Mouse (Mus musculus): ENCODE measurements at regions not wholly inside any gene's neighbourhood (a gene's known extent, or its start where the extent isn't known, plus 50 kb on each side); places are given as distances from the start of the nearest gene placed in this dataset.

DNA sequence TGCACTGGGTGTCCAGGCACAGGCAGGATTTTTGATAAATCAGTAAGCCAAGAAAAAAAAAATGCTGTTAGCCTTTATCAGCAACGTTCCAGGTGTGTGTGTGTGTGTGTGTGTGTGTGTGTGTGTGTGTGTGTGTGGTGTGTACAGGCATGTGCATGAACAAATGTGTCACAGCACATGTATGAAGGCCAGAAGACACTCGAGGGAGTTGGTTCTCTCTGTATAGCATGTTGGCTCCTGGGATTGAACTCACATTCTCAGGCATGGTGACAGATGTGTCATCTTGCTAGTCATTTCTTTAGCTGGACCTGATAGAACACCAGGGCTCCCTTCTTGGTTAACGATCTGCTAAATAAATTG lies 74.8 kb upstream of the Caprin1 start:
- H3K4me3 ChIP-seq: no peak overlapping the region

DNA sequence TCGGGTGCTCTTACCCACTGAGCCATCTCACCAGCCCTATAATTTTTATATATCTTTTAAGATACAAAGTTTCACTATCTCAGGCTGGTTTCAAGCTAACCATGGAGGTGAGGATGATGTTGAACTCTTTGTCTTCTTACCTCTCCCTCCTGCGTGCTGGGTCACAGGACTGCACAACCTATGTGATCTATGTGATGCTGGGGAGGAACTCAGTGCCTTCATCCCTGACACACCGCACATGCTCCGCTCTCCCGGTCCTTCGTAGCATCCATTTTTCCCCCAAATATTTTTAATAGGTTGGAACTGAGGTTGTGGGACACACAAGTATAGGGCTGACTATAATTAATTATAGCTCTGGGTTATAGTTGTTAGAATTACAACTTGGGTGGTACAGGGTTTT lies 75.9 kb upstream of the Caprin1 start:
- Histone ChIP-seq H3K4me1 (0 out of 2 replicates have a peak, but pooled peaks cover 4% of the 10 kb centered on the region), H3K4me3 (no peak overlapping the region), H3K36me3 (replicated peaks) (no peaks in the 10 kb centered on the region), H3K27ac (replicated peaks) (no peak overlapping the region), H3K27me3 (replicated peaks; ENCODE audit: low read depth, poor library complexity, severe bottlenecking) (no peaks in the 10 kb centered on the region), H3K9me3 (no peaks in the 10 kb centered on the region)
- WGBS: 92% methylated on average over 6 of the region's 6 CpGs
- no peak for DNase-seq (ENCODE audit: low spot score)

More for the DNA sequence above, 74.8 kb upstream of the Caprin1 start:
- Histone ChIP-seq H3K9me3 (no peaks in the 10 kb centered on the region), H3K27me3 (replicated peaks; ENCODE audit: low read depth, poor library complexity, severe bottlenecking) (no peaks in the 10 kb centered on the region), H3K36me3 (replicated peaks) (no peaks in the 10 kb centered on the region), H3K4me1 (0 out of 2 replicates have a peak, but pooled peaks cover 4% of the 10 kb centered on the region), H3K27ac (replicated peaks) (no peak overlapping the region)
- 78% methylated on average over 3 of the region's 3 CpGs for WGBS
- no peak for DNase-seq (ENCODE audit: low spot score)

DNA sequence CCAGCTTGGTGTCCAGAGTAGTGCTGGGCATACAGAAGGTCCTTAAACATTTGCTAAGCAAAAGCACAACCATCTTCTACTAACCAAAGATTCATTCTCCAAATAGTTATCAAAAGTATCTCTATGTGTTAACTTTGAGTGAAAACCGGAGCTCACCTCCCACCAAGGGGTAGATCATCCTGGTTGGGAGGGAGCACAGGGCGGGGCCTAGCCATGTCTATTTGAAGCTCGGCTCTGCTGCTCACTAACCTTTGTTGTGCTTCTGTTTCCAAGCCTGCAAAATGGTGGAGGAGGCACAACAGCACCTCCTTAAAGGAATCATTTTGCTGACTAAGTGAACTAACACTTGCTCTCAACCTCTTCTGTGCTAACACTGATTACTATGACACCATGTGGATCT lies 77.0 kb upstream of the Caprin1 start:
- 0 out of 2 replicates have a peak, but pooled peaks cover 4% of the 10 kb centered on the region for H3K4me1 ChIP-seq
- H3K36me3 ChIP-seq (replicated peaks): no peaks in the 10 kb centered on the region
- no peak overlapping the region for H3K4me3 ChIP-seq
- no peaks in the 10 kb centered on the region for H3K27me3 ChIP-seq (replicated peaks; ENCODE audit: low read depth, poor library complexity, severe bottlenecking)
- WGBS: 72% methylated on average over 3 of the region's 3 CpGs
- H3K27ac ChIP-seq (replicated peaks): no peak overlapping the region
- no peaks in the 10 kb centered on the region for H3K9me3 ChIP-seq
- no peak for DNase-seq (ENCODE audit: low spot score)

DNA sequence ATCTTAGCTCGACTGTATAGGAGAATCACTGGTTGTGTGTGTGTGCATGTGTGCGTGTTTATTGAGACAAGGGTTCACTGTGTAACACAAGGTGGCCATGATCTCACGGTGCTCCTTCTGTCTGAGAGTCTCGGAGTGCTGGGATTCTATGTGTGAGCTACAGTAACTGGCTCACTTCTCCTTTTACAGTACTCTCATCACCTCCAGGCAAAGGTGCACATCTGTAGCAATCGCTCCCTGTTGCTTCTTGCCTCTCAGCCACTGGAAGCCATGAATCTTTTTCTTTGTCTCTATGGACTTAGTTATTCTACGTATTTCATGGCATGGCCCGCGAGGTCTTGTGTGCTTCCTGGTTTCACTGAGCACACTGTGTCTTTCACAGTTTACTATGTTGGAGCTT lies 78.3 kb upstream of the Caprin1 start:
- no peaks in the 10 kb centered on the region for H3K27me3 ChIP-seq (replicated peaks; ENCODE audit: low read depth, poor library complexity, severe bottlenecking)
- H3K4me3 ChIP-seq: no peak overlapping the region
- H3K27ac ChIP-seq (replicated peaks): no peak overlapping the region
- 89% methylated on average over 8 of the region's 8 CpGs for WGBS
- H3K36me3 ChIP-seq (replicated peaks): no peaks in the 10 kb centered on the region
- no peak for DNase-seq (ENCODE audit: low spot score)
- H3K4me1 ChIP-seq: peaks cover 5% of the 10 kb centered on the region; the same call in 1 of the 2 replicates
- no peaks in the 10 kb centered on the region for H3K9me3 ChIP-seq

DNA sequence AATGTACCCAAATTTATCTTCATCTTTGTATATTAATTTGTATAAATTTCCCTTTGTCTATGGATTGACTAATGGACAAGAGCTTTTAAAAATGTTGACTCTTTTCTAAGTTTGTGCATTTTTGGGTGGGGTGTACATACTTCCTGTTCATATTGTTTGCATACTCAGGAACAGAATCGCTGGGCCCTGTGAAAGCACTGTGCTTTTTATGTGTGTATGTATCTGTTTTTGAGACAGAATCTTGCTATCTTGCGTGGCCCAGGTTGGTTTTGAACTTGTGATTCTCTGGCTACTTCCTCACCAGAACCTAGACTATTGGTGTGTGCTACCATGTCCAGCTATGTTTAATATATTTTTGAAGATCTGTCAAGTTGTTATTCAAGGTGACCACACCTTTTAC lies 78.8 kb upstream of the Caprin1 start:
- H3K27me3 ChIP-seq (replicated peaks; ENCODE audit: low read depth, poor library complexity, severe bottlenecking): no peaks in the 10 kb centered on the region
- 89% methylated on average over 2 of the region's 2 CpGs for WGBS
- no peak overlapping the region for H3K4me3 ChIP-seq
- no peaks in the 10 kb centered on the region for H3K36me3 ChIP-seq (replicated peaks)
- no peak for DNase-seq (ENCODE audit: low spot score)
- H3K27ac ChIP-seq (replicated peaks): no peak overlapping the region
- H3K4me1 ChIP-seq: peaks cover 10% of the 10 kb centered on the region
- no peaks in the 10 kb centered on the region for H3K9me3 ChIP-seq

DNA sequence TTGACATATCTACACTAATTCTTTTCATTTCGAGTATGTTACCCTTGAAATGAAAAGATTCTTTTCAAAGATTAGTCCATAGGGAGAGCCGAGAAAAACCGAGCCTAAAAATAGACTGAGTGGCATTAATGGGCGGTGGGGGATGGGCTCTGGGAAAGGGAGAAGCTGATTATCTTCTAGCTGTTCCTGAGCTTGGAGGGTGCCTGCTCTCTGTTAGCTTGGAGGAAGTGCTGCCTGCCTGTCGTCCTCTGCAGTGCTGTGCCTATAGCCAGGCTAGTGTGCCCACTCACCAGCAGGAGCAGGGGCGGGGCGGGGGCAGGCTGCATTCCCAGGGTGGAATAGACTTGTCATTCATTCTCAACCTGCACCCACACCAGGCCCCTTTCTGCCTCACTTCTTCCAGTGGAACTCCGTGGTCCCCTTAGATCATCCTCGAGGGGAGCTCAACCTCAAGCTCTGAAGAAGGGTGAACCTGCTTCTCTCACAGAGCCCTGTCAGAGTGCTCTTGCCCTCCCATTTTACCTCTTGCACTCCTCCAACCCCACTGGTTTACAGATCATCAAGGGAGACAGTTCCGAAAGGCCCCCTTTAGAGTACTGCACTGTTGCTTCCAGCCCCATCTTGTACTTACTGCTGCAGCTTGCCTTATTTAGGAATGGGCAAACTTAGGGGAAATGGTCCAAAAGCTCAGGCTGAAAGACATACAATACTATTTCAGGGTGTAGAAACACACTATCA lies 76.6 kb upstream of the Lmo2 start:
- 25% methylated on average over 10 of the region's 10 CpGs for WGBS
- H3K27ac ChIP-seq (replicated peaks): no peak overlapping the region

DNA sequence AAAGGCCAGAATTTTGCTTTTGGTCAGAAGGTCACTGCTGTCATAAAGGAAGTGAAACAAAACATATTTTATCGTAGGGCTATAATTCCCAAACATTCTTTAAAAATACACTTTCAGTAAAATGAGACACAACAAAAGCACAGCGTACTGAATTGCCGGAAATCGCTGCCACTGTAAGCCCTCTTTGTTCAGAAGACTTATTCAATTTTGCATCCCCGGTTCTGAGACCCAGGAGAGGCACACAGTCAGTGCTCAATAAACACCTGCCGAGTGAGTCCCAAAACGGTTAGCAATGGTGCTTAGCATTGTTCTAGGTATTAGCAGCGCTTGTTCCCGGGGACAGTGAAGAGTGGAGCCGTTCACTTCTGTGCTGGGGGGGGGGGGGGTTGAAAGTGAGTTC lies 72.9 kb upstream of the Lmo2 start:
- no peak overlapping the region for H3K27ac ChIP-seq (replicated peaks)
- no peaks in the 10 kb centered on the region for H3K36me3 ChIP-seq (replicated peaks)
- no peaks in the 10 kb centered on the region for H3K9me3 ChIP-seq
- H3K27me3 ChIP-seq (replicated peaks; ENCODE audit: low read depth, poor library complexity, severe bottlenecking): no peaks in the 10 kb centered on the region; the same call in 1 of the 2 replicates
- H3K4me1 ChIP-seq: peaks cover 16% of the 10 kb centered on the region
- 64% methylated on average over 10 of the region's 10 CpGs for WGBS
- no peak overlapping the region for H3K4me3 ChIP-seq
- no peak for DNase-seq (ENCODE audit: low spot score)

More for the DNA sequence above, 76.6 kb upstream of the Lmo2 start:
- Histone ChIP-seq H3K4me1 (peaks cover 16% of the 10 kb centered on the region), H3K9me3 (no peaks in the 10 kb centered on the region), H3K27me3 (replicated peaks; ENCODE audit: low read depth, poor library complexity, severe bottlenecking) (no peaks in the 10 kb centered on the region; the same call in 1 of the 2 replicates), H3K4me3 (no peak overlapping the region), H3K36me3 (replicated peaks) (no peaks in the 10 kb centered on the region)
- no peak for DNase-seq (ENCODE audit: low spot score)

DNA sequence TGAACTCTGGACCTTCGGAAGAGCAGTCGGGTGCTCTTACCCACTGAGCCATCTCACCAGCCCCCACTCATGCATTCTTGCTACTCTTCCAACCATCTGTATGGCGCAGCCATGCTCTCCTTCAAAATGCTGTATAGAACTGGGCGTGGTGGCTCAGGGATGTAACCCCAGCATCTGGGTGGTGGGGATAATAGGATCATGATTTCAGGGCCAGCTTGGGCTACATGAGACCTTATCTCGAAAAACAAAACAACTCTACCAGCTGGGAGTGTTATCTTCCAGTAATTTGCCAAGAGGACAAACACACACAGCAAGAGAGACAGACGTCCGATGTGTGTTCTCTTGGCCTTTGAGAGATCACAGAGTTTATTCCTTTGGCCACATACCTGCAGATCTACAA lies 69.8 kb upstream of the Lmo2 start:
- no peaks in the 10 kb centered on the region for H3K36me3 ChIP-seq (replicated peaks)
- H3K27ac ChIP-seq (replicated peaks): no peak overlapping the region
- DNase-seq (ENCODE audit: low spot score): no peak
- H3K4me3 ChIP-seq: no peak overlapping the region
- no peaks in the 10 kb centered on the region for H3K9me3 ChIP-seq
- H3K4me1 ChIP-seq: peaks cover 17% of the 10 kb centered on the region
- 93% methylated on average over 7 of the region's 7 CpGs for WGBS
- no peaks in the 10 kb centered on the region for H3K27me3 ChIP-seq (replicated peaks; ENCODE audit: low read depth, poor library complexity, severe bottlenecking)

DNA sequence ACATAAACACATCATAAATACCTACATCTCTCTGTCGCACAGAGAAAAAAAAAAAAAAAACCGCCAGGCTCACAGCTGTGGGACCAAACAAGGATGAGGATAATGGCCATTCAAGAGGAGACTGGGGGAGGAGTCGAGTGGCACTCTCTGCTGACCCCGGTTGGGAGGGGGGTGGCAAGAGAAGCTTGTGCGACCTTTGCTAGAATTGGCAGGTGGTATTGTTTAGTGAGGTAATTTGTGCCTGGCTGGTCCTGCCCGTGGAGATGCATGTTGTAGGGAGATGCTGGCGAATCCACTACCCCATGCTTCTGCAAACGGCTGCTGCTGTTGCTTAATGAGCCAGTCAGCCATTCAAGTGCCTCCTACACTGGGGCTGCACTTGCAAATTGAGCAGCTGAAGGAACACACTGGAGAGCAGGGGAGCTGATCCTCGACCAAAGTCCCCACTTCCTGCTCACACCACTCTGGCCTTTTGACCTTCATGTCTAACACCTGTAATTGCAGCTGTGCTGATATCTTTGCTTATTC lies 66.5 kb upstream of the Lmo2 start:
- Histone ChIP-seq H3K4me1 (peaks cover 40% of the 10 kb centered on the region), H3K36me3 (replicated peaks) (no peaks in the 10 kb centered on the region), H3K9me3 (no peaks in the 10 kb centered on the region), H3K27me3 (replicated peaks; ENCODE audit: low read depth, poor library complexity, severe bottlenecking) (no peaks in the 10 kb centered on the region), H3K4me3 (0 out of 2 replicates have a peak overlapping the region, but pooled peaks have one; percentile 13), H3K27ac (replicated peaks) (peak overlapping the region; percentile 27; the same call in 1 of the 2 replicates)
- peak; percentile 74 for DNase-seq (ENCODE audit: low spot score)
- whole genome bisulfite sequencing: 5% methylated on average over 9 of the region's 9 CpGs

DNA sequence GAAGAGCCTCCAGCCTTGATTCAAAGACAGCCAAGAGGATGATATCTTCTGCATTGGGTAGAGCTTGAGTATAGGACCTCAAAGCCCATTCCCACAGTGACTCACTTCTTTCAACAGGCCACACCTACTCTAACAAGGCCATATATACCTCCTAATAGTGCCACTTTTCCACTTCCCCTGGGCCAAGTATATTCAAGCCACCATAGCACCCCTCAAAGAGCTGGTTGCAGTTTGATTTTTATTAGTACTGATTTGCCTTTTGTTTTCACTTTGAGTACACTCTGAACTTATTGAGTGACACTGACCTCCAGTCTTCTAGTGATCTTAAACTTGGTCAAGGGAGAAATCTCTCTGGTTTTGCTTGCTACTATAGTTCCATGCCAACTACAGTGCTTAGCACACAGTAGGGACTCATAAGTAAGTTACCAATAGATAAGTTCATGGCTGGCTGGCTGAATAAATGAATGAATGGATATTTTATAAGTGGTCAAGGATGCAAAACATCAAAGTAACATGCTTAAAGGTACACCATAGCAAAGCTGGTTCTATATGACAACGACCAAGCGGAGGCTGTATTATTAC lies 64.5 kb upstream of the Lmo2 start:
- Histone ChIP-seq H3K27ac (replicated peaks) (no peak overlapping the region), H3K9me3 (no peaks in the 10 kb centered on the region), H3K4me1 (peaks cover 49% of the 10 kb centered on the region), H3K4me3 (no peak overlapping the region), H3K27me3 (replicated peaks; ENCODE audit: low read depth, poor library complexity, severe bottlenecking) (no peaks in the 10 kb centered on the region; the same call in 1 of the 2 replicates), H3K36me3 (replicated peaks) (no peaks in the 10 kb centered on the region)
- no peak for DNase-seq (ENCODE audit: low spot score)
- WGBS: 94% methylated on average over 2 of the region's 2 CpGs

DNA sequence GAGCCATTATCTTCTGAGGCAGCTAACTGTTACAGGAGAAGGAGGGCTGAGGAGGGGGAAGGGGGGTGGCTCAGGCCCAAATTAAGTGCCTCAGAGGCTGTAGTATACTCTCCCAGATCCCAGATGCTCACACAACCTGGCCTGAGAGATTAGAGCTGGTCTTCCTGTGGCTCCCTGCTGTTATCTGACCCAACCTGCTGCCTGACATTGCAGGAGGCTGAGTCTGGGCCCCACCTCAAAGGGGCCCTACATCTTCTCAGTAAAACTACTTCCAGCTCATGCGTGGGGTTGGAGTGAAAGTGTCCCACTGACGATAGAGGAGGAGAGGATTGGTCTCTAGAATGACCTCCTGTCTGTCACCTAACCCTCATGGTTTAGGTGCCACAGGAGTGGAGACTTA lies 64.0 kb upstream of the Lmo2 start:
- WGBS: 26% methylated on average over 2 of the region's 2 CpGs
- H3K27me3 ChIP-seq (replicated peaks; ENCODE audit: low read depth, poor library complexity, severe bottlenecking): no peaks in the 10 kb centered on the region; the same call in 1 of the 2 replicates
- H3K36me3 ChIP-seq (replicated peaks): no peaks in the 10 kb centered on the region
- no peak overlapping the region for H3K27ac ChIP-seq (replicated peaks)
- peaks cover 49% of the 10 kb centered on the region for H3K4me1 ChIP-seq
- no peak for DNase-seq (ENCODE audit: low spot score)
- H3K4me3 ChIP-seq: no peak overlapping the region
- H3K9me3 ChIP-seq: no peaks in the 10 kb centered on the region

DNA sequence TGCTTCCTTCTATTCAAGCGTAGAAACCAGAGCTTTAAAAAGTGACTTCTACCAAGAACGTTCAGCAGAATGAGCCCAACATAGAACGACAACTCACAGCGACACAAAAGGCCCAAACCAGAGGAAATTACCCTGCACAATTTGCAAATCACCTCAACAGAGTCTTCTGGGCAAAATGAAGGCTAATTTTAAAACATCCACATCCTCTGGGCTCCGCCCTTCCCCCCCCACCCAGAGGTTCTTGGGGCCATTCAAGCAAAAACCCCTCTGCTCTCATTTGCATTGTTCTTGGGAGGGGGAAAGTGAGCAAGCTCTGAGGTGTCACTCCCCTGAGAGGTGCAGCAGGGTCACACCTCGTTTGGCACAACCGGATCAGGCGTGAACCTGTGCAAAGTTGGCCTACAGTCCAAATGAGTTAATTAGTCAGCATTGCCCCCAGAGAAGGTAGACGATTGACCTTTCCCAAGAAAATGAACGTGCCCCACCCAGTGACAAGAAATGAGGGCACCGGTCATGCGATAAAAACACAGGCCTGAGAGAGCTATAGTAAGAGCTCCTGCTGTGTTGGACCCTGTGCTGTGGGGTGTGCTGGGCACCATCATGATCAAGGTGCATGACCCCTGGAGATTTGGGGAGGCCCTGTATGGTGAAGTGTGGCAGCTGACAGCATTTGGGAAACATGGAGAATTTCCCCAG lies 62.7 kb upstream of the Lmo2 start:
- Histone ChIP-seq H3K9me3 (no peaks in the 10 kb centered on the region), H3K36me3 (replicated peaks) (no peaks in the 10 kb centered on the region), H3K27me3 (replicated peaks; ENCODE audit: low read depth, poor library complexity, severe bottlenecking) (no peaks in the 10 kb centered on the region; the same call in 1 of the 2 replicates), H3K4me1 (peaks cover 49% of the 10 kb centered on the region), H3K27ac (replicated peaks) (no peak overlapping the region), H3K4me3 (no peak overlapping the region)
- 56% methylated on average over 12 of the region's 12 CpGs for WGBS
- DNase-seq (ENCODE audit: low spot score): no peak
